Mouse (Mus musculus): ENCODE data around the gene Abhd4. TPM values are rescaled to one million over a fixed set of nuclear protein-coding genes. Genes with fewer than 3 reads are reported as not detected.

The Abhd4 gene
- polyA plus RNA-seq, 1 experiment, result 75.8 TPM

DNA sequence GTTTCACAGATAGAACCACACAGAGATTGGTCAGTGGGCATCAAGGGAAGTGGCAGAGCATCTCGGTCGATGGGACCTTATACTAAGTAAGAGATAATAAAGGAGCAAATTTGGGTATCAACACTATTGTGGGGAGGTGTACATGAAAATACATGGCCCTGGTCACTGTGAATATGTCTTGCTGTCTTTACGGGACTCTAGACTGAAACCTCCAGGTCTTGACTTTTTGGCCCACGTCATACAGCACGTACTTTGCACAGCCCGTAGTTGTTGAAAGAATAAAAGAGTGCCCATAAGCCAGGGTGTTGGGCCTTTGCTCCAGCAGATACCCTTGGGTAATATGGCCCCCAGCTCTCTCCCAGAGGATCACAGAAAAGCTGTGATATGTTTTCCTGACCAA is 32.3 kb upstream of the Abhd4 start:
- Histone ChIP-seq H3K27ac (ENCODE audit: insufficient read depth, low read depth, low read length) (no peak overlapping the region), H3K4me1 (ENCODE audit: control insufficient read depth, insufficient read depth, low read length) (no peaks in the 10 kb centered on the region), H3K4me3 (ENCODE audit: insufficient read depth, low read depth, low read length) (no peak overlapping the region), H3K27me3 (replicated peaks; ENCODE audit: control insufficient read depth, insufficient read depth, low read length) (no peaks in the 10 kb centered on the region), H3K36me3 (ENCODE audit: control insufficient read depth, insufficient read depth, low read length) (no peaks in the 10 kb centered on the region)
- WGBS, result 97% methylated on average over 6 of the region's 6 CpGs
- TF ChIP-seq POLR2A (IDR thresholded peaks at IDR 0.05; ENCODE audit: low read depth, low read length) (no peak), CTCF (conservative IDR thresholded peaks at IDR 0.05; ENCODE audit: insufficient read depth, insufficient read length, low read depth, low read length) (no peak)
- DNase-seq, result no peak

DNA sequence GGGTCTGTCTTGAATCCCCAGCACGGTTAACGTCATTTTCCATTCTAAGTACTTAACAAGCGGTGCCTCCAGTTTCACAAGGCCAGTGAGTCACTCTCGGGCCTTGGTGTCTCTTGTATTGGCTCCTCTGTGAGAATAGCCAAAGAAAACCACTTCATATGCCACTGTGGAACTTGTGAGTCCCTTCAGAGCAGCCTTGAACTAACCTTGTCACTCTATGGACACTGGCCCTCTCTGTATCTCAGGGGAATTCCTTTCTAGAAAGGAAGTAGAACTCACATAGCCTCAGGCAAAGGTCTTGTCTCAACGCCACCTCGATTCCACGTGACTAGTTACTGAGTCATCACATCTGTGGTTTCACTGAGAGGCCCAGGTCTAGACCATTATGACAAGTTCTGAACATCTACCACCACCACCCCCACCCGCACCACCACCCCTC is 31.7 kb upstream of the Abhd4 start:
- no peak overlapping the region for H3K27ac ChIP-seq (ENCODE audit: insufficient read depth, low read depth, low read length)
- H3K27me3 ChIP-seq (replicated peaks; ENCODE audit: control insufficient read depth, insufficient read depth, low read length), result no peaks in the 10 kb centered on the region
- H3K36me3 ChIP-seq (ENCODE audit: control insufficient read depth, insufficient read depth, low read length), result no peaks in the 10 kb centered on the region
- no peak overlapping the region for H3K4me3 ChIP-seq (ENCODE audit: insufficient read depth, low read depth, low read length)
- no peak for TF ChIP-seq POLR2A (IDR thresholded peaks at IDR 0.05; ENCODE audit: low read depth, low read length)
- no peak for TF ChIP-seq CTCF (conservative IDR thresholded peaks at IDR 0.05; ENCODE audit: insufficient read depth, insufficient read length, low read depth, low read length)
- 73% methylated on average over 8 of the region's 8 CpGs for WGBS
- DNase-seq, result no peak
- no peaks in the 10 kb centered on the region for H3K4me1 ChIP-seq (ENCODE audit: control insufficient read depth, insufficient read depth, low read length)

DNA sequence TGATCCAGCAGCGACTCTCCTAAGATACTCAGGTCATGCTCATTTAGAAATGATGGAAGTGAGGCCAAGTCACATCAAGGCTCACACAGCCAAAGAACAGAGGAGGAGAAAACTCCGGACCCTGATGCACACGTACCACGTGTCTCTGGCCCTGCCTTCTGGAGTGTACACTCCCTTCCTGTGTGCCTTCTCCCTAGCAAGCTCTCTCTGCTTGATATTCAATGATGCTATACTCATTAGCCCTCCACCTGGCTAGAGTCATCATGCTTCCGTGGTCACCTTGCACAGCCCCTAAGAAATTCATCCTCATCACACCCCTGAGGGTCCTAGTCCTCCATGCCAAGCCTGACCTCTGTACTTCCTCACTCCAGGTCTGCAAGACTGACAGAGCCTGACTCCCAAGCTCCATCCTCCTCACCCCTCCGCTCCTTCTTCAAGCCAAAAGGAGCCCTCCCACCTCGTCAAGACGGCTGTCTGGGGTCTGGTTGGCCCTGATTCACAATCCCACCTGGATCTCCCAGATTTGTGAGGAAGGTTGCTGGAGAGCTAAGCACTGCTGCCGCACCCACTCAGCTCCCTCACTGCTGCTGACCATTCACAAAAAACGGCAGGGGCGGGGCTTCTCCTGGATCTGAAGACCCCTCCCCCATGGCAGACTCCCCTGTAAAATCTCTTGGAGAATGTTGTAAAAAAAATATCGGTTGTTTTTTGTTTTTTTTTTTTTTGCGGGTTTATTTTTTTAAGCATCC is 30.5 kb upstream of the Abhd4 start:
- Histone ChIP-seq H3K4me1 (ENCODE audit: control insufficient read depth, insufficient read depth, low read length) (no peaks in the 10 kb centered on the region; the same call in 1 of the 2 replicates), H3K36me3 (ENCODE audit: control insufficient read depth, insufficient read depth, low read length) (no peaks in the 10 kb centered on the region), H3K4me3 (ENCODE audit: insufficient read depth, low read depth, low read length) (no peak overlapping the region), H3K27ac (ENCODE audit: insufficient read depth, low read depth, low read length) (no peak overlapping the region), H3K27me3 (replicated peaks; ENCODE audit: control insufficient read depth, insufficient read depth, low read length) (no peaks in the 10 kb centered on the region)
- TF ChIP-seq CTCF (conservative IDR thresholded peaks at IDR 0.05; ENCODE audit: insufficient read depth, insufficient read length, low read depth, low read length), result no peak
- TF ChIP-seq POLR2A (IDR thresholded peaks at IDR 0.05; ENCODE audit: low read depth, low read length), result no peak
- DNase-seq, result no peak
- 60% methylated on average over 13 of the region's 13 CpGs for WGBS

DNA sequence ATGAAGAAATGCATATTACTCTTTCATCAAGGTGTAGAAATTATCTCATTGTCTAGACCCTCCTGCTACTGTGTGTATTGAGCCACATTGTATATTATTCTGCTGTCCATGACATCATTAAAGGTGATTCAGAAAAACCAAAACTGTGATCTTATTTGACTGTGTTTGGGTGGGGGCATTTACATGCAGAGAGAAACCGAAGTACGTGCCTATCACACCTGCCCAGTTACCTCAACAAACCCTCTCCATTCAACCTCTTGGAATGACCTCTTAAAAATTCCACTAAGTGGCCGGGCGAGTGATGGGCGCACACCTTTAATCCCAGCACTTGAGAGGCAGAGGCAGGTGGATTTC is 29.9 kb upstream of the Abhd4 start:
- no peak for TF ChIP-seq POLR2A (IDR thresholded peaks at IDR 0.05; ENCODE audit: low read depth, low read length)
- no peak for TF ChIP-seq CTCF (conservative IDR thresholded peaks at IDR 0.05; ENCODE audit: insufficient read depth, insufficient read length, low read depth, low read length)
- Histone ChIP-seq H3K27me3 (replicated peaks; ENCODE audit: control insufficient read depth, insufficient read depth, low read length) (no peaks in the 10 kb centered on the region), H3K27ac (ENCODE audit: insufficient read depth, low read depth, low read length) (no peak overlapping the region), H3K4me3 (ENCODE audit: insufficient read depth, low read depth, low read length) (no peak overlapping the region), H3K4me1 (ENCODE audit: control insufficient read depth, insufficient read depth, low read length) (no peaks in the 10 kb centered on the region; the same call in 1 of the 2 replicates), H3K36me3 (ENCODE audit: control insufficient read depth, insufficient read depth, low read length) (no peaks in the 10 kb centered on the region)
- no peak for DNase-seq
- WGBS, result 95% methylated on average over 5 of the region's 5 CpGs

DNA sequence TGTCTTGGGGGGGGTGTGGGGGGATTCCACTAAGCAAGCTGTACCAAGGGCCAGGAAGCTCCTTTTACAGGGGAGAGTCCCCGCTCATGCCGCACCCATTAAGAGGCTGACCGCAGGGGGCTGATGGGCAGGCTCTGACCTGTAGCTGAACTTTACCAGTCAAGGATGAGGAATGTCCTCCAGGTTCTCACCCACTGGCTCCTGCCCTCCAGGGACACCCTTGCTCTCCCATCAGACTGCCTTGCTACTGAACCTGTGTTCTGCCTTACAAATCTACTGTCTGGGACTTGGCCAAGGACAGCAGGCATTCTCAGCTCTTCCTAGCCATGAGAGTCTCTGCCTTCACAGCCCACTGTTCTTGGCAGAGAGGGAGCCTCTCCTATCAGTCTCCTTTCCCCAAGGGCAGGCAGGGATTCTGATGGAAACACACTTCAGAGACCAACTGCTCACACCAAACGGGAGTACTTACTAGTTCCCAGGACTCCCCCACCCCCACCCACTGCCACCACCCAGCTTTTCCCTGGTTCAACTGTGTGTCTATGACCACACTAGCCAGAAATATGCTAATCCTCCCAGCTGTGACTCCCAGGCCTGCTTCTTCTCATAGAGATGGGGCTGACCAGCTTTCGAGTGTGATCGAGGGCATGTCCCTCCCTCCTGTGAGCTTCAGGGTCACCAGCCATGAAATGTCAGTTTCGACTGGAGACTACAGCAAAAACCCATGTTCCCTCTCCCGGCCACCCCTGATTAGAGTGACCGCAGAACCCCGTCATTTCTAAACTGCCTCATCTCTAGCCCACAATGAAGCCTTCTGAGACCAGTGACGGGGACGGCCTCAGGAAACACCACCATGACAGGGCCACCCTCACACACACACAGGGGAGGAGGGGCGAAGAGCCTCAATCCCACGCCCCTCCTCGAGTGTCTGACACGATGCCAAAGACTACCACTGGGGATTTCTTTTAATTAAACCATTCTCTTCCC is 29.2 kb upstream of the Abhd4 start:
- Histone ChIP-seq H3K27me3 (replicated peaks; ENCODE audit: control insufficient read depth, insufficient read depth, low read length) (no peaks in the 10 kb centered on the region), H3K4me1 (ENCODE audit: control insufficient read depth, insufficient read depth, low read length) (no peaks in the 10 kb centered on the region; the same call in 1 of the 2 replicates), H3K36me3 (ENCODE audit: control insufficient read depth, insufficient read depth, low read length) (no peaks in the 10 kb centered on the region), H3K4me3 (ENCODE audit: insufficient read depth, low read depth, low read length) (no peak overlapping the region), H3K27ac (ENCODE audit: insufficient read depth, low read depth, low read length) (no peak overlapping the region)
- TF ChIP-seq POLR2A (IDR thresholded peaks at IDR 0.05; ENCODE audit: low read depth, low read length) (no peak), CTCF (conservative IDR thresholded peaks at IDR 0.05; ENCODE audit: insufficient read depth, insufficient read length, low read depth, low read length) (no peak)
- DNase-seq, result no peak
- 68% methylated on average over 16 of the region's 16 CpGs for whole genome bisulfite sequencing

GRCm38 (mm10) chr14:54225725-54226124 is 28.3 kb upstream of the Abhd4 start:
- no peaks in the 10 kb centered on the region for H3K36me3 ChIP-seq (ENCODE audit: control insufficient read depth, insufficient read depth, low read length)
- TF ChIP-seq POLR2A (IDR thresholded peaks at IDR 0.05; ENCODE audit: low read depth, low read length) (no peak), CTCF (conservative IDR thresholded peaks at IDR 0.05; ENCODE audit: insufficient read depth, insufficient read length, low read depth, low read length) (no peak)
- no peak overlapping the region for H3K4me3 ChIP-seq (ENCODE audit: insufficient read depth, low read depth, low read length)
- H3K27ac ChIP-seq (ENCODE audit: insufficient read depth, low read depth, low read length), result no peak overlapping the region
- WGBS, result 86% methylated on average over 11 of the region's 11 CpGs
- DNase-seq, result no peak
- H3K27me3 ChIP-seq (replicated peaks; ENCODE audit: control insufficient read depth, insufficient read depth, low read length), result no peaks in the 10 kb centered on the region
- H3K4me1 ChIP-seq (ENCODE audit: control insufficient read depth, insufficient read depth, low read length), result no peaks in the 10 kb centered on the region; the same call in 1 of the 2 replicates
